In the genomic region with DNA sequence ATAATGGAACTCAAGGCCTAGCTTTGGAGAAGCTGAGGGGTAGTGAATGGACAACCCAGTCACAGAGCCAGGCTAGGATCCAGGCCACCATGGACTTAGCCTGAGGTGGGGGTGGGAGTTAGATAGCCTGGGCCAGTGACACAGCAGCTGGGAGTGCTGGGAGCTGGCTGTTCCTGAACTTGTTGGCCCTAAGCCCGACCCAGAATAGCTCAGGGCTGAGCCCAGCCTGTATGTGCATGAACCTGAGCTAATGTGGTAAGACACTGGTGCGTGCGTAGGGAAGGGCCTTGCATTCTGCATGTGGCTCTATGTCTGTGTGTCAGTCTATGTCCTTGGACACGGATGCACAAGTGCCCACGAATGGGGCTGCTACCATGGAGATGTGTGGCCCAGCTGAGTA, we compare ENCODE assay signal across 11 mouse cellular contexts. TPM values are rescaled to one million over a fixed set of nuclear protein-coding genes. Genes with fewer than 3 reads are reported as not detected.
A peak's percentile ranks its signal among the peaks of the same experiment; 100 is the strongest.
DNase-seq lines count a peak whose midpoint lies in the region; ATAC-seq and TF ChIP-seq lines count a peak whose summit lies in the region.
"Had no signal": no experiment of that assay in that cellular context is flagged by ENCODE, and none has a peak within 500 bp of the region (broad histone marks: within the 10 kb centered on the region; RNA-seq: fewer than 3 reads in every experiment).

No protein-coding gene starts in this region.

- H3K4me1 ChIP-seq in heart, embryonic 10.5 days: peaks cover 40% of the 10 kb centered on the region
- peaks cover 14% of the 10 kb centered on the region for H3K4me1 ChIP-seq in intestine, postnatal 0 days (replicated peaks; ENCODE audit: control insufficient read depth, insufficient read depth, low read length)
- H3K4me1 ChIP-seq in forebrain, embryonic 12.5 days: peaks cover 32% of the 10 kb centered on the region

- no peak overlapping the region; the same call in 1 of the 2 replicates for H3K4me2 ChIP-seq in intestine, postnatal 0 days (replicated peaks; ENCODE audit: low read depth)
- no peak overlapping the region for H3K4me2 ChIP-seq in forebrain, embryonic 12.5 days
- H3K4me2 ChIP-seq: neural tube, embryonic 12.5 days had no signal

- H3K4me3 ChIP-seq in heart, embryonic 10.5 days: no peak overlapping the region
- no peak overlapping the region for H3K4me3 ChIP-seq in intestine, postnatal 0 days (ENCODE audit: low read depth, low read length)
- H3K4me3 ChIP-seq in forebrain, embryonic 12.5 days (replicated peaks): no peak overlapping the region
- H3K4me3 ChIP-seq: neural tube, embryonic 12.5 days had no signal

- H3K9ac ChIP-seq in intestine, postnatal 0 days (ENCODE audit: low read depth, low read length): no peak overlapping the region
- no peak overlapping the region for H3K9ac ChIP-seq in forebrain, embryonic 12.5 days
- H3K9ac ChIP-seq: neural tube, embryonic 12.5 days had no signal

- TF ChIP-seq CTCF in intestine, postnatal 0 days (IDR thresholded peaks at IDR 0.05; ENCODE audit: low read depth): no peak

- H3K27me3 ChIP-seq in heart, embryonic 10.5 days (ENCODE audit: insufficient read depth, poor library complexity, severe bottlenecking): peaks cover 81% of the 10 kb centered on the region
- no peaks in the 10 kb centered on the region for H3K27me3 ChIP-seq in intestine, postnatal 0 days (replicated peaks; ENCODE audit: control insufficient read depth, insufficient read depth, low read length)
- peaks cover 76% of the 10 kb centered on the region for H3K27me3 ChIP-seq in forebrain, embryonic 12.5 days

- 75% methylated on average over 5 of the region's 5 CpGs for WGBS in heart, embryonic 10.5 days
- 90% methylated on average over 5 of the region's 5 CpGs for WGBS in intestine, postnatal 0 days
- WGBS in forebrain, embryonic 12.5 days: 85% methylated on average over 5 of the region's 5 CpGs

- H3K36me3 ChIP-seq in heart, embryonic 10.5 days: no peaks in the 10 kb centered on the region
- no peaks in the 10 kb centered on the region for H3K36me3 ChIP-seq in intestine, postnatal 0 days (ENCODE audit: control insufficient read depth, insufficient read depth)
- H3K36me3 ChIP-seq in forebrain, embryonic 12.5 days (replicated peaks): no peaks in the 10 kb centered on the region
- H3K36me3 ChIP-seq: neural tube, embryonic 12.5 days had no signal

- H3K27ac ChIP-seq in heart, embryonic 10.5 days: no peak overlapping the region
- peak overlapping the region; percentile 66 for H3K27ac ChIP-seq in intestine, postnatal 0 days (ENCODE audit: low read depth, low read length)
- H3K27ac ChIP-seq in forebrain, embryonic 12.5 days: no peak overlapping the region
- H3K27ac ChIP-seq: neural tube, embryonic 12.5 days had no signal

- no peaks in the 10 kb centered on the region for H3K9me3 ChIP-seq in heart, embryonic 10.5 days
- H3K9me3 ChIP-seq in intestine, postnatal 0 days (ENCODE audit: control insufficient read depth): no peaks in the 10 kb centered on the region
- H3K9me3 ChIP-seq in forebrain, embryonic 12.5 days: no peaks in the 10 kb centered on the region
- H3K9me3 ChIP-seq: neural tube, embryonic 12.5 days had no signal

- no peak for ATAC-seq in intestine, postnatal 0 days
- no peak for ATAC-seq in forebrain, embryonic 12.5 days (ENCODE audit: low FRiP score)

- peak; percentile 87 to 93 for DNase-seq in heart, adult 18-20 months
- DNase-seq in heart, embryonic 10.5 days (ENCODE audit: low spot score): no peak
- DNase-seq in urinary bladder, postnatal 14 days (ENCODE audit: low spot score): peak; percentile 57
- DNase-seq in urinary bladder, postnatal 10 days (ENCODE audit: low spot score): no peak
- DNase-seq in testis, postnatal 10 days (ENCODE audit: low spot score): peak; percentile 83
- DNase-seq in frontal cortex, postnatal 36 days (ENCODE audit: low spot score in 2 of 2): no peak

RNA-seq across cellular contexts. Expression of gene Als2cl, which starts 1.8 kb away (rescaled TPM):
- 10 to 100 TPM; 13.2 to 14.8 TPM for total RNA-seq in heart, adult 18-20 months (2021)
- 0.91 and 1.6 TPM in 2 replicates for polyA plus RNA-seq in heart, embryonic 10.5 days (2016; fragmentation: Nextera tagmentation; extraction: Ambion mirVana)
- polyA plus RNA-seq in intestine, postnatal 0 days (2015; fragmentation: Nextera tagmentation; extraction: Ambion mirVana): 7.6 and 8.3 TPM in 2 replicates
- 1.2 and 1.7 TPM in 2 replicates for polyA plus RNA-seq in forebrain, embryonic 12.5 days (2016; fragmentation: Nextera tagmentation; extraction: Ambion mirVana)

RNA-seq across cellular contexts. Expression of gene Tmie, which starts 2.0 kb away (rescaled TPM):
- 1 to 10 TPM; 1.5 to 2.1 TPM for total RNA-seq in heart, adult 18-20 months (2021)
- polyA plus RNA-seq in heart, embryonic 10.5 days (2016; fragmentation: Nextera tagmentation; extraction: Ambion mirVana): 0.17 and 0.68 TPM in 2 replicates
- 10.0 and 11.2 TPM in 2 replicates for polyA plus RNA-seq in intestine, postnatal 0 days (2015; fragmentation: Nextera tagmentation; extraction: Ambion mirVana)
- polyA plus RNA-seq in forebrain, embryonic 12.5 days (2016; fragmentation: Nextera tagmentation; extraction: Ambion mirVana): 0.42 and 0.43 TPM in 2 replicates

RNA-seq across cellular contexts. Expression of gene Prss50, which starts 20.1 kb away (rescaled TPM):
- not detected for total RNA-seq in heart, adult 18-20 months (2021)
- 0.43 and 0.45 TPM in 2 replicates for polyA plus RNA-seq in heart, embryonic 10.5 days (2016; fragmentation: Nextera tagmentation; extraction: Ambion mirVana)
- 0.31 and 0.35 TPM in 2 replicates for polyA plus RNA-seq in intestine, postnatal 0 days (2015; fragmentation: Nextera tagmentation; extraction: Ambion mirVana)
- polyA plus RNA-seq in forebrain, embryonic 12.5 days (2016; fragmentation: Nextera tagmentation; extraction: Ambion mirVana): 0.17 TPM in 1 of 2 replicates, not detected in the other

RNA-seq across cellular contexts. Expression of gene Prss46, which starts 33.6 kb away (rescaled TPM):
- total RNA-seq in heart, adult 18-20 months (2021): not detected
- not detected in 2 replicates for polyA plus RNA-seq in heart, embryonic 10.5 days (2016; fragmentation: Nextera tagmentation; extraction: Ambion mirVana)
- polyA plus RNA-seq in intestine, postnatal 0 days (2015; fragmentation: Nextera tagmentation; extraction: Ambion mirVana): not detected in 2 replicates
- not detected in 2 replicates for polyA plus RNA-seq in forebrain, embryonic 12.5 days (2016; fragmentation: Nextera tagmentation; extraction: Ambion mirVana)
- total RNA-seq: layer of hippocampus, adult 8-10 months had no signal
- polyA plus RNA-seq: cerebellum, adult 2 months; neural tube, embryonic 12.5 days had no signal

RNA-seq across cellular contexts. Expression of gene Fam240a, which starts 38.8 kb away (rescaled TPM):
- total RNA-seq in heart, adult 18-20 months (2021): not detected
- polyA plus RNA-seq in heart, embryonic 10.5 days (2016; fragmentation: Nextera tagmentation; extraction: Ambion mirVana): not detected in 2 replicates
- polyA plus RNA-seq in intestine, postnatal 0 days (2015; fragmentation: Nextera tagmentation; extraction: Ambion mirVana): not detected in 2 replicates
- not detected in 2 replicates for polyA plus RNA-seq in forebrain, embryonic 12.5 days (2016; fragmentation: Nextera tagmentation; extraction: Ambion mirVana)
- total RNA-seq: layer of hippocampus, adult 8-10 months had no signal
- polyA plus RNA-seq: cerebellum, adult 2 months; neural tube, embryonic 12.5 days had no signal

Comparison
In these comparisons a context has a peak if more than half of its experiments do, and no peak if none do; other contexts are left out.
1. DNase-seq: peak in heart, adult 18-20 months (2 of 2), urinary bladder, postnatal 14 days (single experiment) and testis, postnatal 10 days (single experiment); none in heart, embryonic 10.5 days (single experiment), urinary bladder, postnatal 10 days (single experiment) and frontal cortex, postnatal 36 days (0 of 2).